ENCODE assay signal across 29 mouse cellular contexts in the genomic region with DNA sequence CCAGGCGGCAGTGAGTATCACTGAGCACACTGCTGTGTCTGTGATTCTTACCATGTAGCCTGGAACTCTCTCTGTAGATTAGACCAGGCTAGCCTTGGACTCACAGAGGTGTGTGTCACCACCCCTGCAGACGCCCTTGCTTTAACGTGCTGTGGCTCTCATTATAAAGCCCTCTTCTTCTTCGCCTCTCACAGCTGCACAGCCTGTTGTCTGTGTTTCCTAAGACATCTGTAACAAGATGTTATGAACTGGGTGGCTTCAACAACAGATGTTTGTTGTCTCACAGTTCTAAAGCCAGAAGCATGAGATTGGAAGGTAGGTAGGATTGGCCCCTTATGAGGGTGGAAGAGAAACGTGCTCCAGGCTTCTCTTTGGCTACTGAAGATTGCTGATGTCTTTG.
DNase-seq lines count a peak whose midpoint lies in the region; ATAC-seq and TF ChIP-seq lines count a peak whose summit lies in the region.
"Had no signal": no experiment of that assay in that cellular context is flagged by ENCODE, and none has a peak within 500 bp of the region (broad histone marks: within the 10 kb centered on the region; RNA-seq: fewer than 3 reads in every experiment).

No protein-coding gene starts in this region.

- no peak for TF ChIP-seq CTCF in midbrain, postnatal 0 days (IDR thresholded peaks at IDR 0.05)

- no peak overlapping the region for H3K4me2 ChIP-seq in midbrain, embryonic 11.5 days
- H3K4me2 ChIP-seq in midbrain, postnatal 0 days (ENCODE audit: low read depth, low read length, poor library complexity, severe bottlenecking), result no peak overlapping the region
- H3K4me2 ChIP-seq: embryonic facial prominence, embryonic 13.5 days; forebrain, embryonic 13.5 days; heart, embryonic 11.5 days; hindbrain, embryonic 14.5 days had no signal

- peak; percentile 44 for DNase-seq in midbrain, embryonic 11.5 days (ENCODE audit: low spot score, missing footprints)
- DNase-seq in midbrain, postnatal 0 days (ENCODE audit: low spot score), result no peak
- DNase-seq in thymus, postnatal 14 days, result peak; percentile 66
- DNase-seq in thymus, postnatal 4 days, result peak; percentile 61
- no peak for DNase-seq in right cerebral cortex, postnatal 25 days
- DNase-seq in lung, postnatal 10 days, result no peak
- DNase-seq: adrenal gland, adult 2 months; adrenal gland, postnatal 14 days; B cell, adult 2 months; cerebellum, adult 11 months; cerebellum, adult 2 months; cerebellum, adult 9-11 months; cerebellum, postnatal 25 days; gastrocnemius, adult 2 months; gastrocnemius, postnatal 14 days; heart, adult 11 months; heart, postnatal 10 days; heart, postnatal 4 days had no signal

- 84% methylated on average over 5 of the region's 5 CpGs for whole genome bisulfite sequencing in midbrain, embryonic 11.5 days
- WGBS in midbrain, postnatal 0 days, result 87% methylated on average over 5 of the region's 5 CpGs

- no peaks in the 10 kb centered on the region for H3K36me3 ChIP-seq in midbrain, embryonic 11.5 days (ENCODE audit: control insufficient read depth, insufficient read depth, low read length)
- no peaks in the 10 kb centered on the region for H3K36me3 ChIP-seq in midbrain, postnatal 0 days (ENCODE audit: insufficient read depth, low read length)
- H3K36me3 ChIP-seq: embryonic facial prominence, embryonic 13.5 days had no signal

- no peak overlapping the region for H3K4me3 ChIP-seq in midbrain, embryonic 11.5 days (ENCODE audit: low read depth, low read length)
- no peak overlapping the region for H3K4me3 ChIP-seq in midbrain, postnatal 0 days (ENCODE audit: low read depth, low read length)
- H3K4me3 ChIP-seq: embryonic facial prominence, embryonic 13.5 days; erythroblast, embryonic 14.5 days; forebrain, embryonic 13.5 days; gastrocnemius, adult 2 months had no signal

- ATAC-seq in midbrain, embryonic 11.5 days (ENCODE audit: low FRiP score), result no peak
- no peak for ATAC-seq in midbrain, postnatal 0 days (ENCODE audit: low FRiP score)
- ATAC-seq: forebrain, embryonic 13.5 days; forebrain, embryonic 16.5 days; hindbrain, postnatal 0 days; inflammation-experienced regulatory T-cells, adult 6 months; Patski had no signal

- peaks cover 5% of the 10 kb centered on the region; the same call in 1 of the 2 replicates for H3K4me1 ChIP-seq in midbrain, embryonic 11.5 days (ENCODE audit: control insufficient read depth, insufficient read depth, low read length)
- no peaks in the 10 kb centered on the region; the same call in 1 of the 2 replicates for H3K4me1 ChIP-seq in midbrain, postnatal 0 days (ENCODE audit: insufficient read depth, low read length)

- H3K27ac ChIP-seq in midbrain, embryonic 11.5 days (ENCODE audit: low read depth, low read length), result no peak overlapping the region
- H3K27ac ChIP-seq in midbrain, postnatal 0 days (ENCODE audit: low read depth, low read length), result no peak overlapping the region
- H3K27ac ChIP-seq: embryonic facial prominence, embryonic 13.5 days; forebrain, embryonic 13.5 days; gastrocnemius, adult 2 months; hindbrain, embryonic 14.5 days; hindbrain, postnatal 0 days had no signal

- H3K27me3 ChIP-seq in midbrain, embryonic 11.5 days (ENCODE audit: control insufficient read depth, insufficient read depth, low read length), result no peaks in the 10 kb centered on the region
- H3K27me3 ChIP-seq in midbrain, postnatal 0 days (ENCODE audit: insufficient read depth, low read length), result no peaks in the 10 kb centered on the region
- H3K27me3 ChIP-seq: CH12.LX; embryonic facial prominence, embryonic 13.5 days; forebrain, embryonic 13.5 days; Patski had no signal

- H3K9ac ChIP-seq in midbrain, embryonic 11.5 days (ENCODE audit: low read length), result no peak overlapping the region
- H3K9ac ChIP-seq in midbrain, postnatal 0 days (replicated peaks; ENCODE audit: low read length, poor library complexity, severe bottlenecking), result no peak overlapping the region
- H3K9ac ChIP-seq: embryonic facial prominence, embryonic 13.5 days; forebrain, embryonic 13.5 days; hindbrain, embryonic 14.5 days had no signal

- no peaks in the 10 kb centered on the region for H3K9me3 ChIP-seq in midbrain, embryonic 11.5 days (ENCODE audit: control insufficient read depth, low read length)
- no peaks in the 10 kb centered on the region for H3K9me3 ChIP-seq in midbrain, postnatal 0 days (ENCODE audit: low read length)
- H3K9me3 ChIP-seq: embryonic facial prominence, embryonic 13.5 days; forebrain, embryonic 13.5 days; G1E had no signal

Comparison
In these comparisons a context has a peak if more than half of its experiments do, and no peak if none do; other contexts are left out.
1. DNase-seq: peak in midbrain, embryonic 11.5 days (single experiment), thymus, postnatal 14 days (single experiment) and thymus, postnatal 4 days (single experiment); none in midbrain, postnatal 0 days (single experiment), right cerebral cortex, postnatal 25 days (single experiment) and lung, postnatal 10 days (single experiment).